Mouse (Mus musculus) heart, adult 2 months (tissue): ENCODE measurements around the gene Sec14l2.

Experiments
- CTCF ChIP-seq: fragments of 200-600 bp; IDR thresholded peaks from 2 replicates; pipeline ENCODE4 v1.8.1; 2022; ENCODE audit warnings: antibody characterized with exemption, mild to moderate bottlenecking, moderate library complexity
- EP300 ChIP-seq: fragments of 200-500 bp; IDR thresholded peaks from 2 replicates; pipeline ENCODE4 v1.6.1; 2011; ENCODE audit warnings: low read depth, low read length, control low read depth; ENCODE audit not compliant: insufficient read depth
- POLR2A ChIP-seq: fragments of 200-500 bp; IDR thresholded peaks from 2 replicates; pipeline ENCODE4 v1.6.1; 2011; ENCODE audit warnings: mild to moderate bottlenecking, low read depth, low read length, control low read depth; ENCODE audit not compliant: insufficient read depth

DNA sequence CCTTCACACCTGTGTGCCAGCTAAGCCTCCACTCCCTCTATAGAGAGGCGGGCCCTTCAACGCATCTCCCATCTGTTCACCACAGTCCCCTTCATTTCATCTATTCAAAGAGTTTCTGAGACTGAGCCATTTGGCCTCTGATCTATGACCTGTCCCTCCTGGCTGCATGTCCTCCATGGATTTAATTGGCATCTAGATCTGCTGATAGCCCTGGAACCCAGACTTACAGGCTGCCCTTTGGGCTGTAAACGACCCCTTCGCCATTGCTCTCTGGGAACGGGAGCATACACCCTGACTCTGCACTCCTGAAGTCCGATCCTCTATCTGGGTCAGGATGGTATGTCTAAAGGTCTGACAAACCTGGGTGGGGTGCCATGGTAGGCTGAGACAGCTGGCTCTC is 10.4 kb downstream of the Sec14l2 start:
- TF ChIP-seq CTCF (no peak), POLR2A (no peak), EP300 (no peak)
